Mouse (Mus musculus): ENCODE data around the gene Dcxr.

GRCm38 (mm10) chr11:120696568-120696967 lies 30.5 kb downstream of the Dcxr start:
- TF ChIP-seq CTCF (IDR thresholded peaks at IDR 0.05; ENCODE audit: control insufficient read depth, insufficient read depth, low read length) (peak; percentile 22; the same call in 1 of the 2 replicates), POLR2A (IDR thresholded peaks at IDR 0.05; ENCODE audit: borderline replicate concordance, control insufficient read depth, low read depth, low read length) (no peak)

All from bone marrow, adult 2 months (tissue).